Mouse (Mus musculus) liver, adult (tissue): Measurements from ENCODE around the gene Cobl.

ENCODE experiments used
- GATA4 ChIP-seq: IDR thresholded peaks from 2 replicates; pipeline ENCODE4 v1.6.1; 2014; ENCODE audit warnings: mild to moderate bottlenecking, low read length; ENCODE audit not compliant: insufficient replicate concordance

Cobl gene

GRCm38 (mm10) chr11:12464181-12465162 lies at the start of gene Cobl:
Cobl (minus strand) TSS chr11:12464960.
- no peak for TF ChIP-seq GATA4

- no peak for TF ChIP-seq GATA4
Observed at GRCm38 (mm10) chr11:12513796-12514195, 49.0 kb upstream of the Cobl start.

DNA sequence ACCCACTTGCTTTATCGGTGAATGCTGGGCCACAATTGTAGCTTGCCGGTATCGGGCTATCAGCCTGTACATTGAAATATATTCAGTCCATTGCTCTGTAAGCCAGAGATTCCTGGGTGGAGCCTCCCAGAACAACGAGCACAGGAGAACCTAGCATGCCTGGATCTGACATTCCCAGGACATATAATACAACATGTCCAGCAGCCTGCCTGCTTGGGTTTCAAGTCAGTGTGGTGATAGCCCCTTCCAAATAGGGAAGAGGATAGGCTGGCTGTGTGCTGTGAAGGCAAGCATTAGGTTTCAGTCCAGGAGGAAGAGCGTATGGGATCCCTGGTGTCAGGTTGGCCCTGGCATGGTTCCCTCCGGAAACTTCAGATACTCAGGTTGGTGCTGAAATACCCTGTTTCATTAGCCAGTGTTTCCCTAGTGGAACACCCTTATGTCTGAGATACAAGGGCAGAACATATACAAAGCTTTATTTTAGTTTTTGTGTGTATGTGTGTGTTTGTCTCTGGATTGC lies 41.7 kb upstream of the Cobl start:
- no peak for TF ChIP-seq GATA4

DNA sequence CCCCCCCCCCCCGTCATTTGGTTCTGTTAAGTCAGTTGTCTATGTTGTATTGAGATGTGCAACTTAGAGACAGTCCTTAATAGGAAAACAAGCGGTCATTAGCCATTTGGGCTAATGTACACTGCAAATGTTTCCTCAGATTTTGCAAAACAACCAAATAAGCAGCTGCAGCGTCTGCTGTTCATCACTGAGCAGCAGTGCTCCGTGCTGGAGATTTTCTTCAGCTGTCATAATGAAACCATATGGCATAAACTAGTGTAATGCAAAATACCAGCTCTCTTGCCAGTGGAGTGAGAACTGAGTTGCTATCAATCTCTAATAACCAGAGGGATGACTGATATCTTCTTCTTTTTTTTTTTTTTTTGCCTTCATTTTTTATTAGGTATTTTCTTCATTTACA lies 39.0 kb upstream of the Cobl start:
- no peak for TF ChIP-seq GATA4

- no peak for TF ChIP-seq GATA4
Observed at GRCm38 (mm10) chr11:12501721-12502120, 37.0 kb upstream of the Cobl start.

- TF ChIP-seq GATA4, result no peak
Observed at GRCm38 (mm10) chr11:12493791-12494190, 29.0 kb upstream of the Cobl start.

DNA sequence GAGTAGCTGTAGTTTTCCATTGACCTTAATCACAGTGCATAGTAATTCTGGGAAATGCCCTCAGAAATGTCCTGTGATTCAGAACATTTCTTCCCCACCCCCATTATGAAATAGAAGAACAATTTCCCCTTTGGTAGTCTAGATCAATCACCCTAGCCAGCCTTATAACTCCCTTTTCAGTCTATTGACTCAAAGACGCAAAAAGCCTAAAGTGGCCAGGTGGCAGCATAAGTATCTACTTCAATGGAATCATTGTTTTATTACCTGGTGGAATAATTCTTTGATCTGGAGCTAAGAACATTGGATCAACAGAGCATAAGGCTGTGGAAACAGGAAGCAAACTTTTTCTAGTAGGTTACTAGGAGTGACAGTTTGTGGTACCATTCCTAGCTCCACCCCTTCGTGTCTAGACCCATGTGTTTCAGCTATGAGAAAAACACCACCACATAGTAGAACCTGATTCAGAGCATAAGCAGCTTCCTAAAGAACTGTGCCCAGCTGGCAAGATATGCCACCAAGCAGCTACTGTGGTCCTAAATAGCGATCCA lies 15.2 kb upstream of the Cobl start:
- no peak for TF ChIP-seq GATA4

- no peak for TF ChIP-seq GATA4
Observed at GRCm38 (mm10) chr11:12474299-12474935, 9.7 kb upstream of the Cobl start.

DNA sequence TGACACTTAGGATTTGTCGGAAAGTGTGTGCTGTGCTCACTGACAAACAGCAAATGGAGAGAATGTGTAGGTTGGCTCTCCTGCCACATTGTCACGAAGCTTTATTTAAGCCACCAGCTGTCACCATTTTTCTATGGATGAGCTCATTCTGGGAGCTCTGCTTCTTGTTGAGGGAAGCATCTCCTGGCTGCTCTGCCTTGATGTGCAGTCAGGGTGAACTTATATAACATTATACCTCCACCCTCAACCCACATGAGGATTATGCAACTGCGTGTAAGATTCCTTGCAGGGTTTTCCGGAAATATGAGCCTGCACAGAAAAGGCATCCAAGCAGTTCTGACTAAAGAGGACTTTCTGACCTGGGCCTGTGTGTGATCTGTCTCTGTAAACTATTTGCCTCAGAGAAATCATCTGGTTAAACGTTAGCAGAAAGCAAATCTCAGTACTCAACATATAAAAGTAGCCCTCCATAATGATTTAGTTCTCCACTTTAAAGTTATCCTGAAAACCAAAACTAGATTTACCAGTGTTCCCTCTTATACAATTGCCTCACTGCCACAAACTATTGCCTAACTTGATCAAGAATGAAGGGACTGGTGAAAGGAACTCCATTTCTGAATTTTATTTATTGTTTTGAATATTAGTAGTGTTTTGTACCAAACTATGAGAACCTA lies 9.0 kb upstream of the Cobl start:
- no peak for TF ChIP-seq GATA4

DNA sequence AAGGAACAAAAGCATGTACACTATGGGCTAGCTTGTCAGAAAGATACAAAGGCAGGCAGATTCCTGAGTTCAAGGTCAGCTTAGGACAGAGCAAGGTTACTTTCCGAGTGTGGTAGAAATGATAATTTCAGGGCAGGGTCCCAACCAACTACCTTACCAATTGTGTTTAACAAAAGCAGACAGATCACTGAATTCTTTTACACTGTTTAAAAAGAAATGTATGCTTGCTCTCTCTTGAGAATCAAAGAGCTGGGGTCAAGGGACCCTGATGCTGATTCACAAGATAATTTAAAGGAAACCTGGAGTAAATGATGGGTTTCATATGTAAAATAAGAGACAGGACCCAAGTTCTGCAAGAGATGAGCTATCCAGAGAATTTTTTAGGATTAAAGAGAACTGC lies 4.9 kb upstream of the Cobl start:
- no peak for TF ChIP-seq GATA4

GRCm38 (mm10) chr11:12468661-12469060 lies 3.9 kb upstream of the Cobl start:
- TF ChIP-seq GATA4, result no peak

GRCm38 (mm10) chr11:12467836-12468235 lies 3.1 kb upstream of the Cobl start:
- TF ChIP-seq GATA4, result no peak

GRCm38 (mm10) chr11:12467217-12467616 lies 2.5 kb upstream of the Cobl start:
- no peak for TF ChIP-seq GATA4

DNA sequence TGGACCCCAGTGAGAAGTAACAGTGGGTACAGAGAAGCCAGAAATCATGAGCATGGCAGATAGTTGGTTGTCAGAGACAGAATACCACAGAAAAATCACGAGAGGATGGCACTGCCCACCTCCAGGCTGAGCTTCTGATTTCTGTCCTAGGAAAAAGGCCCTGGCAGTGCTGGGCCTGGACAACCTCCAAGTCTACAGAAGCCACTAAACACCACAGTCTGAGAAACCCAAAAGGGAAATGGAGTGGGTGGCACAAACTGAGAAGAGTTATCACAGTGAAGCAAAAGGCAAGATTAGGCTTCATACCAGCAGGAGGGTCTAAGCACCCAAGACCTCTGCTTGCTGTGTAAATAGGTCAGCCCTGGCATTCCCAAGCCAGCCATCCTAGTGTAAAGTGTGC lies 1.8 kb upstream of the Cobl start:
- TF ChIP-seq GATA4, result no peak

GRCm38 (mm10) chr11:12465229-12465628 lies 469 bp upstream of the Cobl start:
- TF ChIP-seq GATA4, result no peak

DNA sequence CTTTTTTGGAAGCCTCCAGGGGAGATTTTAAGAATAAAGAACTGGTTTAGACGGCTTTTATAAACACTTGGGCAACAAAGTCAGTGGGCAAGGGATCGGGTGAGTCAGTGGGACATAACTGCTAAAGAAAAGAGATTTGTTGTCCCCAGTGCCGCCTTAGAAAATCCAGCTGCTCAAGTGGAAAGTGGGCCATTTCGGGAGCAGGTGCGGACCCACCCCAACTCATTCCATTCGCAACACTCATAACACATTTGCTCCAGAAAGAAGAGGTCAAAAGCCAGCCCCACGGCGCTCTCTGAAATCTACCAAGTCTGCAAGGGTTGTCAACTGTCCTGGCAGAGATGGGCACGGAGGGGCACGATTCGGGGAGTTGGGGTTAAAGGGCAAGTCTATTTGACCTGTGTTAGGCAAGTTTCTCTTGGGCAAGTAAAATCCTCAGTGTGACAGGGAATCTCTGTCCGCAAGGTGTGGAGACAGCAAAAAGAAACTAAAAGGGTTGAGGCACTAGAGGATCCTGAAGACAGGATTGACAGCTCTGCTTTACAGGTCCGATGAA lies 1.1 kb downstream of the Cobl start:
- TF ChIP-seq GATA4, result no peak
